Mouse (Mus musculus) layer of hippocampus, postnatal 14 days (tissue): ENCODE measurements around the gene Tecta. TPM values are rescaled to one million over a fixed set of nuclear protein-coding genes. Genes with fewer than 3 reads are reported as not detected.

Experiments
- DNase-seq, 2 experiments: peaks; one replicate each; pipeline ENCODE4 v3.0.0; 2021 to 2022; ENCODE audit warnings: low spot score in 2 of 2, mixed read lengths in 1 of 2
- total RNA-seq, 2 experiments: library from RNA; stranded (reverse); gene quantifications; 2 replicates each; pipeline ENCODE4 v1.2.3; 2021

Tecta gene
- total RNA-seq, 2 experiments from 2014 or later = 0.99 to 1.1 TPM

GRCm38 (mm10) chr9:42388490-42388889 is 11.2 kb downstream of the Tecta start:
- no peak for DNase-seq

GRCm38 (mm10) chr9:42387038-42387437 is 12.7 kb downstream of the Tecta start:
- DNase-seq = no peak

GRCm38 (mm10) chr9:42385656-42386055 is 14.1 kb downstream of the Tecta start:
- DNase-seq = no peak

- no peak for DNase-seq
Measured at GRCm38 (mm10) chr9:42382628-42383347, 16.9 kb downstream of the Tecta start.

GRCm38 (mm10) chr9:42382063-42382462 is 17.7 kb downstream of the Tecta start:
- DNase-seq = peak in 1 of 2 experiments; percentile 73

GRCm38 (mm10) chr9:42378071-42378470 is 21.7 kb downstream of the Tecta start:
- no peak for DNase-seq

- DNase-seq = no peak
Measured at GRCm38 (mm10) chr9:42377656-42378055, 22.1 kb downstream of the Tecta start.

- no peak for DNase-seq
Measured at GRCm38 (mm10) chr9:42371670-42372368, 27.9 kb downstream of the Tecta start.

GRCm38 (mm10) chr9:42357585-42357984 is 42.1 kb downstream of the Tecta start:
- no peak for DNase-seq

GRCm38 (mm10) chr9:42354871-42355270 is 44.9 kb downstream of the Tecta start:
- no peak for DNase-seq

- DNase-seq = no peak
Measured at GRCm38 (mm10) chr9:42349791-42350190, 49.9 kb downstream of the Tecta start.

- no peak for DNase-seq
Measured at GRCm38 (mm10) chr9:42346297-42346696, 53.4 kb downstream of the Tecta start.

- DNase-seq = no peak
Measured at GRCm38 (mm10) chr9:42339151-42339550, 60.6 kb downstream of the Tecta start.

GRCm38 (mm10) chr9:42337026-42337425 is 62.7 kb downstream of the Tecta start:
- no peak for DNase-seq

GRCm38 (mm10) chr9:42336575-42336974 is 63.2 kb downstream of the Tecta start:
- DNase-seq = no peak

GRCm38 (mm10) chr9:42334885-42335284 is 64.8 kb downstream of the Tecta start:
- no peak for DNase-seq

- DNase-seq = peak in 1 of 2 experiments; percentile 54
Measured at GRCm38 (mm10) chr9:42332692-42333091, 67.0 kb downstream of the Tecta start.

- DNase-seq = no peak
Measured at GRCm38 (mm10) chr9:42331341-42331740, 68.4 kb downstream of the Tecta start.

GRCm38 (mm10) chr9:42329753-42330152 is 70.0 kb downstream of the Tecta start:
- peak in 1 of 2 experiments; percentile 33 for DNase-seq

- peak; percentile 42 to 89 for DNase-seq
Measured at GRCm38 (mm10) chr9:42326688-42327440, 72.9 kb downstream of the Tecta start.

GRCm38 (mm10) chr9:42324640-42325394 is 74.9 kb downstream of the Tecta start:
- DNase-seq = no peak
